Mouse (Mus musculus): Measurements from ENCODE around the gene Zfp455. TPM values are rescaled to one million over a fixed set of nuclear protein-coding genes. Genes with fewer than 3 reads are reported as not detected.
A peak's percentile ranks its signal among the peaks of the same experiment; 100 is the strongest.
"Not testable (repeated sequence)": the region's sequence is repeated elsewhere in the genome, so short reads cannot be mapped to it uniquely, and the experiment has no call there.

Gene Zfp455
- polyA plus RNA-seq (2012; rRNA removed): 1.6 TPM in 2 replicates

- peak; percentile 17 to 77 for DNase-seq (ENCODE audit: extremely low spot score in 1 of 2, low spot score in 1 of 2)
Observed at GRCm38 (mm10) chr13:67194340-67194894, at the start of gene Zfp455. Zfp455 (plus strand) TSS chr13:67194506.

GRCm38 (mm10) chr13:67166122-67166521 lies 28.2 kb upstream of the Zfp455 start:
- not testable (repeated sequence) for DNase-seq (ENCODE audit: extremely low spot score in 1 of 2, low spot score in 1 of 2)

- peak; percentile 50 to 85 for DNase-seq (ENCODE audit: extremely low spot score in 1 of 2, low spot score in 1 of 2)
Observed at GRCm38 (mm10) chr13:67172991-67173722, 21.1 kb upstream of the Zfp455 start, which contains the start of gene Rsl1. Rsl1 (plus strand) TSS chr13:67173182.

- peak in 1 of 2 experiments; percentile 16 for DNase-seq (ENCODE audit: extremely low spot score in 1 of 2, low spot score in 1 of 2)
Observed at GRCm38 (mm10) chr13:67173723-67174055, 20.6 kb upstream of the Zfp455 start.

- no peak for DNase-seq (ENCODE audit: extremely low spot score in 1 of 2, low spot score in 1 of 2)
Observed at GRCm38 (mm10) chr13:67201656-67202055, 7.3 kb downstream of the Zfp455 start.

- no peak for DNase-seq (ENCODE audit: extremely low spot score in 1 of 2, low spot score in 1 of 2)
Observed at GRCm38 (mm10) chr13:67214015-67214607, 19.8 kb downstream of the Zfp455 start.

Other genes with a start within 250 kb of the Zfp455 start
- 2.6 and 2.8 TPM in 2 replicates for gene Zfp712, start 133.3 kb upstream of the Zfp455 start, polyA plus RNA-seq (2012; rRNA removed)
- gene Zfp708, start 96.5 kb upstream of the Zfp455 start, polyA plus RNA-seq (2012; rRNA removed): 3.0 and 3.7 TPM in 2 replicates
- gene Gm28557, start 85.9 kb upstream of the Zfp455 start, polyA plus RNA-seq (2012; rRNA removed): 1.6 and 2.0 TPM in 2 replicates
- 0.21 and 0.24 TPM in 2 replicates for gene Rslcan18, start 78.2 kb upstream of the Zfp455 start, polyA plus RNA-seq (2012; rRNA removed)
- 3.0 and 3.4 TPM in 2 replicates for gene Zfp759, start 72.8 kb upstream of the Zfp455 start, polyA plus RNA-seq (2012; rRNA removed)
- 3.3 and 3.4 TPM in 2 replicates for gene Rsl1, start 21.3 kb upstream of the Zfp455 start, polyA plus RNA-seq (2012; rRNA removed)
- 3.5 and 3.8 TPM in 2 replicates for gene Zfp458, start 84.0 kb downstream of the Zfp455 start, polyA plus RNA-seq (2012; rRNA removed)
- gene Zfp457, start 112.0 kb downstream of the Zfp455 start, polyA plus RNA-seq (2012; rRNA removed): 3.0 and 3.7 TPM in 2 replicates
- 2.5 and 2.7 TPM in 2 replicates for gene Zfp595, start 138.1 kb downstream of the Zfp455 start, polyA plus RNA-seq (2012; rRNA removed)
- gene Gm28044, start 166.0 kb downstream of the Zfp455 start, polyA plus RNA-seq (2012; rRNA removed): not detected in 2 replicates
- 0.48 TPM in 2 replicates for gene Zfp953, start 166.1 kb downstream of the Zfp455 start, polyA plus RNA-seq (2012; rRNA removed)
- 0.38 TPM in 1 of 2 replicates, not detected in the other for gene Gm28041, start 181.2 kb downstream of the Zfp455 start, polyA plus RNA-seq (2012; rRNA removed)
- gene Zfp456, start 181.3 kb downstream of the Zfp455 start, polyA plus RNA-seq (2012; rRNA removed): 0.48 and 0.62 TPM in 2 replicates
- 3.2 and 3.4 TPM in 2 replicates for gene Zfp429, start 205.3 kb downstream of the Zfp455 start, polyA plus RNA-seq (2012; rRNA removed)
- 2.3 and 2.5 TPM in 2 replicates for gene Zfp459, start 226.9 kb downstream of the Zfp455 start, polyA plus RNA-seq (2012; rRNA removed)

Data from frontal cortex, adult 2 months (tissue).